Mouse (Mus musculus): ENCODE data around the gene Cand1. TPM values are rescaled to one million over a fixed set of nuclear protein-coding genes. Genes with fewer than 3 reads are reported as not detected.
A peak's percentile ranks its signal among the peaks of the same experiment; 100 is the strongest.

The Cand1 gene
- total and polyA plus RNA-seq, 3 experiments = 59.4 to 187 (median 161) TPM

DNA sequence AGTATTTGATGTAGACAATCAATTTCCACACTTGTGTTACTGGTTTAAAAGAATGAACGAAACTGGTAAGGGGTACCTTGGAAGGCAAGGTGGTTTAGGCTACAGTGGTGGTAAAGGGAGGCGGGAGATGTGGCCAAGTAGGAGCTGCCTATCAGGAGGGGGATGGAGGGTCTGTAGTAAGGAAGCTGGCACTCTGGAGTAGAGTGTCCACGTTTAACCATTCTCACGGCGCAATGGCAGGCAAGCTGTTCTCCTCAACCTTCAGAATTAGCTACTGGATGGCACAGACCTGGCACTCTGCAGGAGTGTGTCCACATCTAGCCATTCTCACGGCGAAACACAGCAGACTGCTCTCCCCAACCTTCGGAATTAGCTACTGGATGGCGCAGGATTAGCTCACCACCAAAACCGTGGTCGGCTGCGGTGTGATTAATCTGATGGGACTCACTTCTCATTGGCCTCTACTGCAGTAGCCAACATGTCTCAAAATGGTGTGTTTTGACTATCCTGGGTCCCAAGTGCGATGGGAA is 42.2 kb downstream of the Cand1 start:
- Histone ChIP-seq H3K9me3 (replicated peaks; ENCODE audit: insufficient read depth, low read length) (no peaks in the 10 kb centered on the region), H3K27ac (ENCODE audit: control insufficient read depth, low read depth, low read length) (no peak overlapping the region), H3K36me3 (ENCODE audit: control insufficient read depth in 1 of 2, insufficient read depth in 2 of 2, low read length in 2 of 2) (peaks cover 5 to 7% of the 10 kb centered on the region in 2 experiments), H3K27me3 (ENCODE audit: control insufficient read depth in 1 of 2, insufficient read depth in 2 of 2, low read length in 2 of 2) (no peaks in the 10 kb centered on the region), H3K4me1 (ENCODE audit: control insufficient read depth in 1 of 2, insufficient read depth in 2 of 2, low read length in 2 of 2) (peaks cover 3% of the 10 kb centered on the region in 2 experiments; a peak in 3 of 4 replicates), H3K9ac (ENCODE audit: control insufficient read depth, low read depth, low read length, poor library complexity, severe bottlenecking) (no peak overlapping the region), H3K79me2 (ENCODE audit: control insufficient read depth, insufficient read depth, low read length, poor library complexity) (no peaks in the 10 kb centered on the region), H3K4me3 (ENCODE audit: control insufficient read depth in 1 of 2, insufficient read depth in 1 of 2, low read depth in 2 of 2, low read length in 2 of 2) (no peak overlapping the region)
- TF ChIP-seq POLR2A (IDR thresholded peaks at IDR 0.05; ENCODE audit: control insufficient read depth in 1 of 2, insufficient read depth in 1 of 2, low read depth in 1 of 2, low read length in 2 of 2, poor library complexity in 1 of 2) (no peak), CHD2 (IDR thresholded peaks at IDR 0.05; ENCODE audit: low read length) (no peak)
- DNase-seq (ENCODE audit: low read depth, low spot score) = no peak

DNA sequence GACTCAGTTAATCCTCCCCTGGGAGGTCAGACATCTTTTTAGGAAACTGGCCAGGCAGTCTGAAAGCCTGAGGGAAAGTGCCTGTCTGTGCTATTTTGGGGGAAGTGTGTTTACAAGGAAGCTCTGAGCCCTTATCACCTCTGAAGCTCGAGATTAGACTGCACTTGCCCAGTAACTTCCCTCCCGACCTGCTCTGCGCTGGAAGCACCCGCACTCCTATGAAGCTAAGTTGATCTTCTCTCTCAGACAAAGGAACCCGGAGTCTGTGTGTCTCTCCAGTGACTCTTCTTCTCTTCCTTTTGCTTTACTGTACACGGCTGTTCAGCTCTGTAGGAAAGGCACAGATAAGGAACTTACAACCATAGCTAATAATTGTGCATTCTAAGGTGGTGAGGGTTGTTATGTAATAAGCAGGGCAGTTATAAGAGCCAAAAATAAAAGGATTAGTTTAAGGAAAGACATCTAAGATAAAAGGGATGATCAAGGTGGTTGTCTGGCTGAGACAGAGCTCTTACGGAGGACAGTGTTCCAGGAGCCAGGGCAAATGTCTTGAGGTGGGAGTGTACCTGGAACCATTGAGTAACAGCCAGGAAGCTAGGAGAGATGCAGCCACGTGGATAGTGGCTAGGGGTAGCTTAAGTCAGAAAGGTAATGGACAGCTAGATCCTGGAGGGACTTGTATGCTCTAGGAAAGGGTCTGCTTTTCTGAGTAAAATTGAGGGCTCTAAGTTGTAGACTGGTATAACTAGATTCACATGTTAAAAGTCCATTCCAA is 47.1 kb downstream of the Cand1 start:
- Histone ChIP-seq H3K79me2 (ENCODE audit: control insufficient read depth, insufficient read depth, low read length, poor library complexity) (no peaks in the 10 kb centered on the region), H3K4me1 (ENCODE audit: control insufficient read depth in 1 of 2, insufficient read depth in 2 of 2, low read length in 2 of 2) (peaks cover 3 to 6% of the 10 kb centered on the region in 2 experiments), H3K36me3 (ENCODE audit: control insufficient read depth in 1 of 2, insufficient read depth in 2 of 2, low read length in 2 of 2) (peaks cover 0 to 6% of the 10 kb centered on the region in 2 experiments; a peak in 2 of 4 replicates), H3K27me3 (ENCODE audit: control insufficient read depth in 1 of 2, insufficient read depth in 2 of 2, low read length in 2 of 2) (no peaks in the 10 kb centered on the region), H3K27ac (ENCODE audit: control insufficient read depth, low read depth, low read length) (peak overlapping the region; percentile 61), H3K9ac (ENCODE audit: control insufficient read depth, low read depth, low read length, poor library complexity, severe bottlenecking) (peak overlapping the region; percentile 58), H3K9me3 (replicated peaks; ENCODE audit: insufficient read depth, low read length) (no peaks in the 10 kb centered on the region), H3K4me3 (ENCODE audit: control insufficient read depth in 1 of 2, insufficient read depth in 1 of 2, low read depth in 2 of 2, low read length in 2 of 2) (peak overlapping the region; percentile 28 to 67)
- peak; percentile 84 for DNase-seq (ENCODE audit: low read depth, low spot score)
- peak; percentile 67; the same call in 1 of the 2 replicates for TF ChIP-seq HCFC1 (IDR thresholded peaks at IDR 0.05; ENCODE audit: low read depth, low read length)
- TF ChIP-seq NRF1 (IDR thresholded peaks at IDR 0.05; ENCODE audit: insufficient read depth, low read depth, low read length, poor library complexity, severe bottlenecking) = peak; percentile 62
- no peak for TF ChIP-seq ZNF384 (IDR thresholded peaks at IDR 0.05; ENCODE audit: low read depth, low read length)
- TF ChIP-seq CTCF (IDR thresholded peaks at IDR 0.05 in 2 of 3, conservative IDR thresholded peaks at IDR 0.05 in 1 of 3; ENCODE audit: control insufficient read depth in 1 of 3, insufficient read depth in 1 of 3, low read depth in 2 of 3, low read length in 3 of 3, poor library complexity in 1 of 3, severe bottlenecking in 1 of 3) = no peak
- no peak for TF ChIP-seq UBTF (IDR thresholded peaks at IDR 0.05; ENCODE audit: borderline replicate concordance, insufficient read depth, low read depth, low read length)
- peak; percentile 34; the same call in 1 of the 2 replicates for TF ChIP-seq MYC (IDR thresholded peaks at IDR 0.05; ENCODE audit: low read depth, low read length)
- 0 out of 2 replicates have a peak, but pooled peaks have one; percentile 9 for TF ChIP-seq GABPA (IDR thresholded peaks at IDR 0.05; ENCODE audit: low read depth, low read length)
- TF ChIP-seq USF1 (IDR thresholded peaks at IDR 0.05; ENCODE audit: low read depth, low read length) = no peak
- TF ChIP-seq ETS1 (IDR thresholded peaks at IDR 0.05; ENCODE audit: low read depth, low read length) = peak; percentile 80
- TF ChIP-seq RCOR1 (IDR thresholded peaks at IDR 0.05; ENCODE audit: low read depth, low read length) = no peak; the same call in 1 of the 2 replicates
- TF ChIP-seq KAT2A (conservative IDR thresholded peaks at IDR 0.05; ENCODE audit: low read depth, low read length) = 0 out of 2 replicates have a peak, but pooled peaks have one; percentile 16
- TF ChIP-seq EP300 (IDR thresholded peaks at IDR 0.05; ENCODE audit: low read depth in 1 of 2, low read length in 2 of 2) = peak; percentile 65 to 72
- peak; percentile 68 for TF ChIP-seq MAX (IDR thresholded peaks at IDR 0.05; ENCODE audit: low read length)
- peak; percentile 62 for TF ChIP-seq TCF12 (IDR thresholded peaks at IDR 0.05; ENCODE audit: low read depth, low read length)
- peak; percentile 51; the same call in 1 of the 2 replicates for TF ChIP-seq ELF1 (IDR thresholded peaks at IDR 0.05; ENCODE audit: low read depth, low read length)
- TF ChIP-seq ZKSCAN1 (IDR thresholded peaks at IDR 0.05; ENCODE audit: low read depth, low read length) = no peak
- TF ChIP-seq MEF2A (IDR thresholded peaks at IDR 0.05; ENCODE audit: extremely low read depth, insufficient replicate concordance, low read depth, low read length, poor library complexity, severe bottlenecking) = peak; percentile 94; the same call in 1 of the 2 replicates
- no peak for TF ChIP-seq POLR2AphosphoS5 (IDR thresholded peaks at IDR 0.05; ENCODE audit: borderline replicate concordance, low read depth, low read length)
- peak; percentile 11; the same call in 1 of the 2 replicates for TF ChIP-seq ZC3H11A (IDR thresholded peaks at IDR 0.05; ENCODE audit: low read depth, low read length)
- no peak for TF ChIP-seq TAL1 (IDR thresholded peaks at IDR 0.05; ENCODE audit: low read length)
- TF ChIP-seq MXI1 (IDR thresholded peaks at IDR 0.05; ENCODE audit: low read depth, low read length) = peak; percentile 68
- no peak; the same call in 1 of the 2 replicates for TF ChIP-seq RAD21 (IDR thresholded peaks at IDR 0.05; ENCODE audit: low read depth, low read length)
- TF ChIP-seq TBP (IDR thresholded peaks at IDR 0.05; ENCODE audit: low read depth, low read length) = peak; percentile 63
- TF ChIP-seq SMC3 (IDR thresholded peaks at IDR 0.05; ENCODE audit: low read depth, low read length) = no peak
- TF ChIP-seq SIN3A (IDR thresholded peaks at IDR 0.05; ENCODE audit: low read length) = peak; percentile 73
- peak in 1 of 2 experiments; percentile 56; a peak in 2 of 4 replicates for TF ChIP-seq POLR2A (IDR thresholded peaks at IDR 0.05; ENCODE audit: control insufficient read depth in 1 of 2, insufficient read depth in 1 of 2, low read depth in 1 of 2, low read length in 2 of 2, poor library complexity in 1 of 2)
- no peak for TF ChIP-seq CHD1 (IDR thresholded peaks at IDR 0.05; ENCODE audit: low read depth, low read length)
